Mouse (Mus musculus): Measurements from ENCODE around the gene Epha6. TPM values are rescaled to one million over a fixed set of nuclear protein-coding genes. Genes with fewer than 3 reads are reported as not detected.

Epha6 gene
- polyA plus RNA-seq, 1 experiment: not detected

- Histone ChIP-seq H3ac (ENCODE audit: control insufficient read depth, insufficient read length, low read depth) (no peak overlapping the region), H3K79me2 (ENCODE audit: control insufficient read depth, insufficient read depth) (no peaks in the 10 kb centered on the region), H3K4me3 (ENCODE audit: insufficient read depth, poor library complexity, severe bottlenecking) (no peak overlapping the region), H3K27me3 (ENCODE audit: control insufficient read depth, insufficient read depth, insufficient read length) (no peaks in the 10 kb centered on the region), H3K36me3 (ENCODE audit: control insufficient read depth, insufficient read depth) (no peaks in the 10 kb centered on the region), H3K79me3 (ENCODE audit: low read depth) (no peaks in the 10 kb centered on the region)
- no peak for TF ChIP-seq MAX (IDR thresholded peaks at IDR 0.05)
- TF ChIP-seq CTCF (IDR thresholded peaks at IDR 0.05; ENCODE audit: control insufficient read depth, insufficient read depth, insufficient read length): no peak
- no peak for TF ChIP-seq CEBPB (IDR thresholded peaks at IDR 0.05; ENCODE audit: low read depth)
- TF ChIP-seq FOSL1 (IDR thresholded peaks at IDR 0.05; ENCODE audit: insufficient read depth, low read length, poor library complexity, severe bottlenecking): no peak
- TF ChIP-seq MYOG (IDR thresholded peaks at IDR 0.05; ENCODE audit: control insufficient read depth, extremely low read depth, insufficient read length): no peak
- TF ChIP-seq USF1 (IDR thresholded peaks at IDR 0.05; ENCODE audit: low read depth): no peak
- TF ChIP-seq MYOD1 (IDR thresholded peaks at IDR 0.05; ENCODE audit: control insufficient read depth, insufficient read length, low read depth): no peak
These were observed 920.2 kb downstream of the Epha6 start for GRCm38 (mm10) chr16:59685135-59685534.

- no peaks in the 10 kb centered on the region for H3K79me2 ChIP-seq (ENCODE audit: control insufficient read depth, insufficient read depth)
- H3K36me3 ChIP-seq (ENCODE audit: control insufficient read depth, insufficient read depth): no peaks in the 10 kb centered on the region
- H3K79me3 ChIP-seq (ENCODE audit: low read depth): no peaks in the 10 kb centered on the region
- no peak overlapping the region for H3ac ChIP-seq (ENCODE audit: control insufficient read depth, insufficient read length, low read depth)
- H3K27me3 ChIP-seq (ENCODE audit: control insufficient read depth, insufficient read depth, insufficient read length): no peaks in the 10 kb centered on the region
- no peak for TF ChIP-seq MYOG (IDR thresholded peaks at IDR 0.05; ENCODE audit: control insufficient read depth, extremely low read depth, insufficient read length)
- TF ChIP-seq CTCF (IDR thresholded peaks at IDR 0.05; ENCODE audit: control insufficient read depth, insufficient read depth, insufficient read length): peak; percentile 20
- TF ChIP-seq CEBPB (IDR thresholded peaks at IDR 0.05; ENCODE audit: low read depth): no peak
- no peak for TF ChIP-seq MYOD1 (IDR thresholded peaks at IDR 0.05; ENCODE audit: control insufficient read depth, insufficient read length, low read depth)
- TF ChIP-seq FOSL1 (IDR thresholded peaks at IDR 0.05; ENCODE audit: insufficient read depth, low read length, poor library complexity, severe bottlenecking): no peak
- no peak overlapping the region for H3K4me3 ChIP-seq (ENCODE audit: insufficient read depth, poor library complexity, severe bottlenecking)
These were observed 921.9 kb downstream of the Epha6 start for GRCm38 (mm10) chr16:59683434-59683833.

- Histone ChIP-seq H3K79me3 (ENCODE audit: low read depth) (no peaks in the 10 kb centered on the region), H3ac (ENCODE audit: control insufficient read depth, insufficient read length, low read depth) (no peak overlapping the region), H3K4me3 (ENCODE audit: insufficient read depth, poor library complexity, severe bottlenecking) (no peak overlapping the region), H3K36me3 (ENCODE audit: control insufficient read depth, insufficient read depth) (no peaks in the 10 kb centered on the region), H3K79me2 (ENCODE audit: control insufficient read depth, insufficient read depth) (no peaks in the 10 kb centered on the region), H3K27me3 (ENCODE audit: control insufficient read depth, insufficient read depth, insufficient read length) (no peaks in the 10 kb centered on the region)
- TF ChIP-seq MAX (IDR thresholded peaks at IDR 0.05) (no peak), CTCF (IDR thresholded peaks at IDR 0.05; ENCODE audit: control insufficient read depth, insufficient read depth, insufficient read length) (no peak), FOSL1 (IDR thresholded peaks at IDR 0.05; ENCODE audit: insufficient read depth, low read length, poor library complexity, severe bottlenecking) (no peak), MYOD1 (IDR thresholded peaks at IDR 0.05; ENCODE audit: control insufficient read depth, insufficient read length, low read depth) (no peak), MYOG (IDR thresholded peaks at IDR 0.05; ENCODE audit: control insufficient read depth, extremely low read depth, insufficient read length) (no peak), CEBPB (IDR thresholded peaks at IDR 0.05; ENCODE audit: low read depth) (no peak), USF1 (IDR thresholded peaks at IDR 0.05; ENCODE audit: low read depth) (no peak)
These were observed 923.0 kb downstream of the Epha6 start for GRCm38 (mm10) chr16:59682216-59682891.

GRCm38 (mm10) chr16:59666938-59667337 lies 938.4 kb downstream of the Epha6 start:
- Histone ChIP-seq H3K79me3 (ENCODE audit: low read depth) (no peaks in the 10 kb centered on the region), H3K36me3 (ENCODE audit: control insufficient read depth, insufficient read depth) (no peaks in the 10 kb centered on the region), H3K4me3 (ENCODE audit: insufficient read depth, poor library complexity, severe bottlenecking) (no peak overlapping the region), H3K79me2 (ENCODE audit: control insufficient read depth, insufficient read depth) (no peaks in the 10 kb centered on the region), H3ac (ENCODE audit: control insufficient read depth, insufficient read length, low read depth) (no peak overlapping the region), H3K27me3 (ENCODE audit: control insufficient read depth, insufficient read depth, insufficient read length) (no peaks in the 10 kb centered on the region)
- TF ChIP-seq CTCF (IDR thresholded peaks at IDR 0.05; ENCODE audit: control insufficient read depth, insufficient read depth, insufficient read length) (no peak), CEBPB (IDR thresholded peaks at IDR 0.05; ENCODE audit: low read depth) (no peak), MYOD1 (IDR thresholded peaks at IDR 0.05; ENCODE audit: control insufficient read depth, insufficient read length, low read depth) (no peak), MAX (IDR thresholded peaks at IDR 0.05) (no peak), USF1 (IDR thresholded peaks at IDR 0.05; ENCODE audit: low read depth) (no peak), FOSL1 (IDR thresholded peaks at IDR 0.05; ENCODE audit: insufficient read depth, low read length, poor library complexity, severe bottlenecking) (no peak), MYOG (IDR thresholded peaks at IDR 0.05; ENCODE audit: control insufficient read depth, extremely low read depth, insufficient read length) (no peak)

GRCm38 (mm10) chr16:59643766-59644165 lies 961.6 kb downstream of the Epha6 start:
- no peaks in the 10 kb centered on the region for H3K36me3 ChIP-seq (ENCODE audit: control insufficient read depth, insufficient read depth)
- H3K79me3 ChIP-seq (ENCODE audit: low read depth): no peaks in the 10 kb centered on the region
- peaks cover 8% of the 10 kb centered on the region for H3K27me3 ChIP-seq (ENCODE audit: control insufficient read depth, insufficient read depth, insufficient read length)
- H3K4me3 ChIP-seq (ENCODE audit: insufficient read depth, poor library complexity, severe bottlenecking): no peak overlapping the region
- TF ChIP-seq FOSL1 (IDR thresholded peaks at IDR 0.05; ENCODE audit: insufficient read depth, low read length, poor library complexity, severe bottlenecking) (no peak), CTCF (IDR thresholded peaks at IDR 0.05; ENCODE audit: control insufficient read depth, insufficient read depth, insufficient read length) (no peak)
- peaks cover 2% of the 10 kb centered on the region for H3K79me2 ChIP-seq (ENCODE audit: control insufficient read depth, insufficient read depth)
- H3ac ChIP-seq (ENCODE audit: control insufficient read depth, insufficient read length, low read depth): no peak overlapping the region

GRCm38 (mm10) chr16:59639985-59640384 lies 965.3 kb downstream of the Epha6 start:
- H3K27me3 ChIP-seq (ENCODE audit: control insufficient read depth, insufficient read depth, insufficient read length): peaks cover 8% of the 10 kb centered on the region
- no peak overlapping the region for H3K4me3 ChIP-seq (ENCODE audit: insufficient read depth, poor library complexity, severe bottlenecking)
- TF ChIP-seq CEBPB (IDR thresholded peaks at IDR 0.05; ENCODE audit: low read depth) (no peak), MYOG (IDR thresholded peaks at IDR 0.05; ENCODE audit: control insufficient read depth, extremely low read depth, insufficient read length) (no peak), FOSL1 (IDR thresholded peaks at IDR 0.05; ENCODE audit: insufficient read depth, low read length, poor library complexity, severe bottlenecking) (no peak), MYOD1 (IDR thresholded peaks at IDR 0.05; ENCODE audit: control insufficient read depth, insufficient read length, low read depth) (no peak), USF1 (IDR thresholded peaks at IDR 0.05; ENCODE audit: low read depth) (no peak), MAX (IDR thresholded peaks at IDR 0.05) (no peak)
- no peak overlapping the region for H3ac ChIP-seq (ENCODE audit: control insufficient read depth, insufficient read length, low read depth)
- no peaks in the 10 kb centered on the region for H3K79me3 ChIP-seq (ENCODE audit: low read depth)
- no peaks in the 10 kb centered on the region for H3K36me3 ChIP-seq (ENCODE audit: control insufficient read depth, insufficient read depth)
- peaks cover 8% of the 10 kb centered on the region for H3K79me2 ChIP-seq (ENCODE audit: control insufficient read depth, insufficient read depth)

Data from C2C12 (cell line).